Mouse (Mus musculus): ENCODE results near the gene Atp2a2. TPM values are rescaled to one million over a fixed set of nuclear protein-coding genes. Genes with fewer than 3 reads are reported as not detected.

Atp2a2 gene
- total RNA-seq, 2 experiments from 2014 or later: 47.1 to 65.0 TPM

DNA sequence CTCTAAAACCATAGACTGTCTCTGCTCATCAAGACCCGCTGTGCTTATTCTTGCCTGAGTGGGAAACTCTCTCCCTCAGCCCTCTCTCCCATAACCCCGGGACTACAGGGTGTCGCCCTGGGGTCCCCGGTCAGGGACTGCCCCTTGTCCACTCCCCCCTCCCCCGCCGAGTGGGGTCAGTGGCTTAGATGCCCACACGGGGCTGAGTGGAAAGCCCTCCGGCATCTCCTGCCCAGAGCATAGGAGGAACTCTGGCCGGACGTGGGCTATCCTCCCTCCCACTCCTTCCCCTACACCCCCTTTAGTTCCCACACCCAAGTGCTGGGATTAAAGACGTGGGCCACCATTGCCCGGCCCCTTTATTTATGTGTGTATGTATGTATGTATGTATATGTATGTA, 86.6 kb downstream of the Atp2a2 start:
- no peak for ATAC-seq (ENCODE audit: poor library complexity, severe bottlenecking)

DNA sequence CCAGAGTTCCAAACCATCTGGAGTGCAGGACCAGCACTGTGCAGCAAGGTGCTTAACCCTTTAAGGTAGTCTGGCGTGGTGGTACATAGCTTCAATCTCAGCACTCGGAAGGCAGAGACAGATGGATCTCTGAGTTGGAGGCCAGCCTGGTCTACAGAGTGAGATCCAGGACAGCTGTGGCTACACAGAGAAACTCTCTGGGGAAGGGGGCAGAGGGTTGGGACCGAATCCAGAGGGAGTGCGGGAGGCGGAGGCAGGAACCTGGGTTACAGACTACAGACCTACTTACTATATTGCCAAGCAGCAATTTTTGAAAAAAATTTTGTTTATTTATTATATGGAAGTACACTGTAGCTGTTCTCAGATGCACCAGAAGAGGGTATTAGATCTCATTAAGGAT, 87.7 kb downstream of the Atp2a2 start:
- ATAC-seq (ENCODE audit: poor library complexity, severe bottlenecking): no peak

DNA sequence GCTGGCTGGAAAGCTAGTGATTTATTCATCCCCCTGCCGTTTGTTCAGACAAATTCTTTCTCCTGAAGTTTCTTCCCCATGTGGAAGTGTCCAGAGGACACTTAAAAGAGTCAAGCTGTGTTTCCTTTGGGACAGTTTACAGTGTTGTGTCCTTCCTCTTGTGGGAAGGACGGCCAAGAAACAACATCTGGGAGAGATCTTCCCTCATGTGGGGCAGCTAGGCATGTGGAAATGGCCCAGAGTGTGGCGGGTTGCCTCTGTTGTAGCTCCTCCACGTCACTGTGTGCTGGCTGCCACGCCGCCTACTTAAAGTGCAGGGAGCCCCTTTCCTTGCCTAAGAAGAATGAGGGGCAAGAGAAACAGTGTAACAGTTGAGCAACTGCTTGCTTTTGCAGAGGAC, 89.2 kb downstream of the Atp2a2 start:
- ATAC-seq (ENCODE audit: poor library complexity, severe bottlenecking): no peak

DNA sequence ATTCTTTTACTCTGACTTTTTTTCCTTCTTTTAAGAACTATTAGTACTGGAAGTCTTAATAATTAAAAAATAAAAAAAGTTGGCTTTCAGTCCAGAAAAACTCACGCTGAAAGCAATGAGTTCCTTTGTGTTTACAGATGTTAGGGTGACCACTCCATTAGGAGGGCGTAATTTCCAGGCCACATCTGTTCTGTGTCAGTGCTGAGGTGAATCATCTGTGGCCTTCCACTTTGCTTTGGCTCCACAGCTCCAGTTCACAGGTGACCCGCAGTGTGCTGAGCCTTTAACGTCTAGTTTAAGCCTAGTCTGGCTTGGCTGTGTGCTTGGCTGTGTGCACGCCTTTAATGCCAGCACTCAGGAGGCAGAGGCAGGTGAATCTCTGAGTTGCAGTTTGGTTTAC, 90.1 kb downstream of the Atp2a2 start:
- ATAC-seq (ENCODE audit: poor library complexity, severe bottlenecking): no peak

DNA sequence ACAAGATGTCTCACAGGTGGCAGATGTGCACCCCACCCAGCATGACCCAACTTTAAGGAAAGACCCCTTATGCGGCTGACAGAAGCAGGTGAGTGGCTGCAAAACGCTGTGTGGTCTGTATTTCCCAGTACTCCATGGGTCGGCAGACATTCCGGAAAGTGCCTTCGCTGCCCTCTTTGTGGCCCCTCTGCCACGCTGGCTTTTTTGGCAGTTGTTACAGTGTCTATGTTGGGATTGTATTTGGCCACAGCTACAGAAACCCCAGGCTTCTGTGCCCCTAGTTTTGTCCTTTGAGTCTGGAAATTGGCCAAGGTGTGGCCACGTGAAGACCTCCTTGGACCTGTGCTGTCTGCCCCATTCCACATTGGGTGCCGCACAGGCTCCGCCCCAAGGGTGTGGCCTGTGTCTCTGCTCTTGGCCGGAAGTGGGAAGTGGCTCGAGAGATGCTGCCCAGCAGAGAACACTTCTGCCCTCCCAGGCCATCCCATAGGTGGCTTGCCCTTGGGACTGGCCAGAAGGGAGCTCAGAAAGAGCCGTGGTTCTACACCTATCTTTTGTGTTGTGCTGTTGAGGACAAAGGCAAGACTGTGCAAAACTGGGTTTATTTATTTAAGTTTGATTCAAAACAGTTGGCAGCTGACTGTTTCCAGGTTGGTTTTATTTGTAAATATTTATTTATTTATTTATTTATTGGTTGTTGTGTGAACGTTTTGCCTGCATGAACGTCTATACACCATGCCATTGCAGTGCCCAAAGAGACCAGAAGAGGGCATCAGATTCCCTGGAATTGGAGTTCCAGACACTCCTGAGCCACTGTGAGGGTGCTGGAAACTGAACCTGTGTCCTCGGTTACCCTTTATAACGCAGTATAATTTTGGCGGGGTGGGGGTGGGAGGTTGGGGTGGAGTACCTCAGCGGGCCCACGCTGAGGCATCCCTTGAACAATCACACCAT, 92.1 kb downstream of the Atp2a2 start:
- ATAC-seq (ENCODE audit: poor library complexity, severe bottlenecking): no peak

DNA sequence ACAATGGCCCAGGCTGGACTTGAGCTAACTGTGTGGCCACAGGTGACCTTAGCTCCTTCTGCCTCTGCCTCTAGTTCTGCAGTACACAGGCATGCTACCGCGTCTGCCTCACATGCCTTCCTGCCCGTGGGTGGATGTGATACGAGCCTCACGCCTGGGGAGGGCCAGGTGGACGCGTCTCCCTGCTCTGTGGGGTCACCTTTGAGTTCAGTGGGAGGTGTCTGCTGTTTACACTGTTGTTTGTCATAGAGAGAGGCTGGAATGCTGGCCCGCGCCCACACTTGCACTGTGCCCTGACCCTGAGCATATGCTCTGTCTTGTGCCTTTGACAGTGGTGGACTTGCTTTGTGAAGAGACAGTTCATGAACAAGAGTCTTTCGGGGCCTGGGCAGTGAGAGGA, 96.5 kb downstream of the Atp2a2 start:
- no peak for ATAC-seq (ENCODE audit: poor library complexity, severe bottlenecking)

Other genes with a start within 250 kb of the Atp2a2 start
- gene Tctn1, start 237.8 kb downstream of the Atp2a2 start, total RNA-seq (2015): 3.2 and 4.3 TPM in 2 replicates
- 3.5 and 6.5 TPM in 2 replicates for gene Tctn1, start 237.8 kb downstream of the Atp2a2 start, total RNA-seq (2017)
- 18.6 and 18.8 TPM in 2 replicates for gene Pptc7, start 217.9 kb downstream of the Atp2a2 start, total RNA-seq (2015)
- gene Pptc7, start 217.9 kb downstream of the Atp2a2 start, total RNA-seq (2017): 19.9 and 22.0 TPM in 2 replicates
- 0.82 and 1.6 TPM in 2 replicates for gene Rad9b, start 148.0 kb downstream of the Atp2a2 start, total RNA-seq (2015)
- 1.5 and 2.6 TPM in 2 replicates for gene Rad9b, start 148.0 kb downstream of the Atp2a2 start, total RNA-seq (2017)
- gene Vps29, start 147.9 kb downstream of the Atp2a2 start, total RNA-seq (2015): 131 and 151 TPM in 2 replicates
- gene Vps29, start 147.9 kb downstream of the Atp2a2 start, total RNA-seq (2017): 83.5 and 101 TPM in 2 replicates
- gene Gpn3, start 130.3 kb downstream of the Atp2a2 start, total RNA-seq (2015): 27.0 and 32.5 TPM in 2 replicates
- 18.5 and 19.7 TPM in 2 replicates for gene Gpn3, start 130.3 kb downstream of the Atp2a2 start, total RNA-seq (2017)
- 7.2 and 7.6 TPM in 2 replicates for gene Fam216a, start 129.9 kb downstream of the Atp2a2 start, total RNA-seq (2015)
- gene Fam216a, start 129.9 kb downstream of the Atp2a2 start, total RNA-seq (2017): 9.4 and 10.5 TPM in 2 replicates
- 319 and 422 TPM in 2 replicates for gene Arpc3, start 110.3 kb downstream of the Atp2a2 start, total RNA-seq (2015)
- 1,374 and 1,550 TPM in 2 replicates for gene Arpc3, start 110.3 kb downstream of the Atp2a2 start, total RNA-seq (2017)
- gene Anapc7, start 80.5 kb downstream of the Atp2a2 start, total RNA-seq (2015): 16.0 and 16.4 TPM in 2 replicates
- gene Anapc7, start 80.5 kb downstream of the Atp2a2 start, total RNA-seq (2017): 18.3 and 28.9 TPM in 2 replicates
- 4.9 and 6.2 TPM in 2 replicates for gene Ift81, start 112.3 kb upstream of the Atp2a2 start, total RNA-seq (2015)
- 3.7 and 3.8 TPM in 2 replicates for gene Ift81, start 112.3 kb upstream of the Atp2a2 start, total RNA-seq (2017)
- 35.5 and 35.6 TPM in 2 replicates for gene P2rx7, start 141.7 kb upstream of the Atp2a2 start, total RNA-seq (2015)
- gene P2rx7, start 141.7 kb upstream of the Atp2a2 start, total RNA-seq (2017): 61.2 and 76.5 TPM in 2 replicates
- 29.9 and 34.3 TPM in 2 replicates for gene P2rx4, start 205.3 kb upstream of the Atp2a2 start, total RNA-seq (2015)
- gene P2rx4, start 205.3 kb upstream of the Atp2a2 start, total RNA-seq (2017): 19.6 and 25.2 TPM in 2 replicates